23 mouse cellular contexts compared by ENCODE assay signal in genomic region chr13:78656196-78656595, GRCm38 (mm10).
"Had no signal": no experiment of that assay in that cellular context is flagged by ENCODE, and none has a peak within 500 bp of the region (broad histone marks: within the 10 kb centered on the region; RNA-seq: fewer than 3 reads in every experiment).

No protein-coding gene starts in this region.

- DNase-seq: gastrocnemius, postnatal 14 days; gastrocnemius, postnatal 36 days; heart, adult 11 months; heart, adult 2 months; heart, postnatal 14 days; heart, postnatal 36 days; kidney, adult 11 months; kidney, adult 2 months; kidney, adult 9 months; kidney, postnatal 14 days; kidney, postnatal 4 days; liver; liver, embryonic 13.5 days had no signal

- H3K4me3 ChIP-seq: heart, adult 2 months; heart, embryonic 13.5 days; heart, embryonic 15.5 days; hindbrain, embryonic 13.5 days; hindbrain, embryonic 15.5 days; kidney, embryonic 15.5 days; layer of hippocampus, adult 2 months; limb, embryonic 10.5 days; limb, embryonic 12.5 days; liver, embryonic 13.5 days had no signal

- H3K27ac ChIP-seq: heart, adult 2 months; heart, embryonic 13.5 days; heart, embryonic 15.5 days; hindbrain, embryonic 13.5 days; hindbrain, embryonic 15.5 days; hindbrain, postnatal 0 days; kidney, embryonic 15.5 days; kidney, postnatal 0 days; layer of hippocampus, adult 2 months; limb, embryonic 10.5 days; limb, embryonic 12.5 days; liver, embryonic 13.5 days had no signal
